Mouse (Mus musculus) stomach, postnatal 0 days (tissue): ENCODE data around the gene Cry2.

Source experiments
- CTCF ChIP-seq: IDR thresholded peaks from 2 replicates; pipeline ENCODE4 v1.5.1; 2016; ENCODE audit warnings: antibody characterized with exemption, low read depth, mild to moderate bottlenecking, moderate library complexity
- EP300 ChIP-seq: optimal IDR thresholded peaks from 2 replicates; pipeline ENCODE3; 2016; ENCODE audit warnings: antibody characterized with exemption

GRCm38 (mm10) chr2:92354224-92354623 lies 79.6 kb downstream of the Cry2 start:
- no peak for TF ChIP-seq EP300
- no peak for TF ChIP-seq CTCF
